Mouse (Mus musculus): ENCODE measurements around the gene Tmc8. TPM values are rescaled to one million over a fixed set of nuclear protein-coding genes. Genes with fewer than 3 reads are reported as not detected.
"Not testable (repeated sequence)": the region's sequence is repeated elsewhere in the genome, so short reads cannot be mapped to it uniquely, and the experiment has no call there.

Gene Tmc8
- total RNA-seq, 1 experiment from 2014 or later = 1.5 TPM

DNA sequence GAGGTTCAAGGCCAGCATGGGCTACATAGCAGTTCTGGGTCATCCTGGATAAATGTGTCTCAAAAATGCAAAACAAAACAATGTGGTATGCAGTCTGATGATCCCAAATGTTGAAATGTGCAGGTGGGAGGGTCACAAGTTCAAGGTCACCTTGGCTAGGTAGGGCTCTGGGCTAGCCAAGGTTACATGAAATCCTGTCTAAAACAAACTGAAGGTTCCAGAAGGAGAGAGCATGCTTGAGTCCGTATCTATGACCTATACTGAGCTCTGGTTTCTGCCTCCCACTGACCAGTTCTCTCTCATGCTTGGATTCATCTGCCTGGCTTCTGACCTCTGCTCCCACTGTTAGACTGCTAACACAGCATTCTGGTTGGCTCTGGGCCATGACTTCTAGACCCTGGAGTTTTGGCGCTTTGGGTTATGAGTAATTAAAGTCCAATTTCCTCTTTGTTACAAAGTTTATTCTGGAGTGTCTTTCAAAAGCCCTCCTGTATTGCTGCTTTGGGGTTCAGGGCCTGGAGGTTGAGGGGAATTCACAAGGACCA, 47.9 kb downstream of the Tmc8 start:
- no peak for ATAC-seq (replicated peaks in 1 of 2; ENCODE audit: insufficient read depth in 1 of 2, low FRiP score in 2 of 2, low TSS enrichment in 1 of 2, low read depth in 1 of 2, poor library complexity in 2 of 2, severe bottlenecking in 2 of 2)

DNA sequence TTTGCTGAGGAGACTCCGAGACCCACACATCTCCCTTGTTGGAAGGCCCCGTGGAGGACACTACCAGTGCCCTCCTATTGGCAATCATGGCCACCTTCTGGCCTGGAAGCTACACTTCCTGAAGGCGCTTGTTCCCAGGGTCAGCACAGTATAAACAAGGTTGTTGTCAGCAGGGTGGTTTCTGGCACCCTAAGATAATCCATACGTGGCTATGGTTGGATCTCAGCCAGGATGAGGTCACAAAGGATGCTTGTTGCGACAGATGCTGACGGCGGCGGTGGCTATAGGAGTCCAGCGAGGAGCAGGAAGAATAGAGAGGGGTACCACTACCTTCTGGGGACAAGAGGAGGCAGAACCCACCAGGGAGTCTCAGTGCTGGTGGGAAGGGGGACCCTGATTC, 48.5 kb downstream of the Tmc8 start:
- ATAC-seq (replicated peaks in 1 of 2; ENCODE audit: insufficient read depth in 1 of 2, low FRiP score in 2 of 2, low TSS enrichment in 1 of 2, low read depth in 1 of 2, poor library complexity in 2 of 2, severe bottlenecking in 2 of 2) = no peak

GRCm38 (mm10) chr11:117832086-117832969, 50.5 kb downstream of the Tmc8 start:
- peak; percentile 87 to 88 for ATAC-seq (replicated peaks in 1 of 2; ENCODE audit: insufficient read depth in 1 of 2, low FRiP score in 2 of 2, low TSS enrichment in 1 of 2, low read depth in 1 of 2, poor library complexity in 2 of 2, severe bottlenecking in 2 of 2)

DNA sequence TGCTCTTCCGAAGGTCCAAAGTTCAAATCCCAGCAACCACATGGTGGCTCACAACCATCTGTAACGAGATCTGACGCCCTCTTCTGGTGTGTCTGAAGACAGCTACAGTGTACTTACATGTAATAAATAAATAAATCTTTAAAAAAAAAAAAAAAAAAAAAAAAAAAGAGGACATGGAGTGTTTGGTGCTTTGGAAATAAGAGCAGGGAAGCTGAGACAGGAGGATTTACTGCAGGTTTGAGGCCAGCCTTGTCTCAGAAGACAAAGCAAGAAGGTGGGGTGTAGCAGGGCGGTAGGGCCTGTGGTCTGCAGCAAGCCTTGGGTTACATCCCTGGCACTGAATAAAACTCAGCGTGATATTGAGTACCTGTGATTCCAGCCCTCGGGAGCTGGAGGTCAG, 51.6 kb downstream of the Tmc8 start:
- not testable (repeated sequence) for ATAC-seq (replicated peaks in 1 of 2; ENCODE audit: insufficient read depth in 1 of 2, low FRiP score in 2 of 2, low TSS enrichment in 1 of 2, low read depth in 1 of 2, poor library complexity in 2 of 2, severe bottlenecking in 2 of 2)

- no peak for ATAC-seq (replicated peaks in 1 of 2; ENCODE audit: insufficient read depth in 1 of 2, low FRiP score in 2 of 2, low TSS enrichment in 1 of 2, low read depth in 1 of 2, poor library complexity in 2 of 2, severe bottlenecking in 2 of 2)
Measured at GRCm38 (mm10) chr11:117834086-117834485, 52.2 kb downstream of the Tmc8 start.

DNA sequence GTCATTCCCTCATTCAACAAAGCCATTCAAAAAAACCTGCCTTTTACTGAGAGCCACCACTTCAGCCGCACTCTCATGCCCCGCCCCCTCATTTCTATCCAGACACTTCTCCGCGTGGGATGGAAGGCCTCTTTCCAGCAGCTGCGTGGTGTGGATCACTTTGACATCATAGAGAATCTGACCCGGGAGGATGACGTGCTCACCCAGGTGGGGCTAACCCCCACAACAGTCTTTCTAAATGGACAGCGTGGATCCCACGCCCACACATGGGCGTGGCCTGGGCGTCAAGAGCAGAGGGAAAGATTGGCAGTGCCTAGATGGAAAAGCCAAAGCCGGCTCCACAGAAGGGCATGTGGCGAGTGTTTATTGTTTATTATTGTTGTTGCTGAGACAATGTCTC, 54.4 kb downstream of the Tmc8 start:
- no peak for ATAC-seq (replicated peaks in 1 of 2; ENCODE audit: insufficient read depth in 1 of 2, low FRiP score in 2 of 2, low TSS enrichment in 1 of 2, low read depth in 1 of 2, poor library complexity in 2 of 2, severe bottlenecking in 2 of 2)

DNA sequence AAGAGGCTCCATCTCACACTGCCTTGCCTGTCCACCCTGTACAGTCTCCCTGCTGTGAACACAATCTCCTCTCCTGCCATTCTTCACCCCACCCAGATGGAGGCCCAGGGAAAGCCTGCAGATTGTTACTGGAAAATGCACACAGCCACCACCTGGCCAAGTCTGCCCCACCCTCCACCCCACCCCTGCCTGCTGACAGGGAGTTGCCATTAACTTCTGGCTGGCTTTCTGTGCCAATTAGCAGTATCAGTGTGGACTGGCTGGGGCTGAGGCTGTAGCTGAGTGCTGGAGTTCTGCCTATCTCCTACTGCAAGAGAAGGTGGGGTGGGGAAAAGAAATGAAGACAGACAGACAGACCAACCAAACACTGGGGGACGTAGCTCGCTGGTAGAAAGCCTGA, 56.7 kb downstream of the Tmc8 start:
- peak; percentile 40 to 46; a peak in 2 of 4 replicates for ATAC-seq (replicated peaks in 1 of 2; ENCODE audit: insufficient read depth in 1 of 2, low FRiP score in 2 of 2, low TSS enrichment in 1 of 2, low read depth in 1 of 2, poor library complexity in 2 of 2, severe bottlenecking in 2 of 2)

DNA sequence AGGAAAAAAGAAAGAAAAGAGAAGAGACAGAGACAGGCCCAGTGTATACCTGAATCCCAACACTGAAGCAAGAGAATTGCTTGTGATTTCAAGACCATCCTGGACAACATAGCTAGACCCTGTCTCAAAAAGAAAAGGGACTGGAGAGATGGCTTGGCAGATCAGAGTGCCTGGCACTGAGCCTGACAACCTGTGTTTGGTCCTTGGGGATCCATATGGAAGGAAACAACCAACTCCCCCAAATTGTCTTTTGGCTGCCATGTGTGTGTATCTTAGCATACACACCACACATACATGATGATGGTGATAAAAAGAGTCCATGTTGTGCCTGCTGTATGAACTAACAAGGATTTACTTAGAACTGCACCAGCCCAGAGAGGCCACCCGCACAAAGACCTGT, 57.1 kb downstream of the Tmc8 start:
- ATAC-seq (replicated peaks in 1 of 2; ENCODE audit: insufficient read depth in 1 of 2, low FRiP score in 2 of 2, low TSS enrichment in 1 of 2, low read depth in 1 of 2, poor library complexity in 2 of 2, severe bottlenecking in 2 of 2) = 0 out of 4 replicates have a peak, but pooled peaks of 1 of the 2 experiments have one; percentile 13

- no peak for ATAC-seq (replicated peaks in 1 of 2; ENCODE audit: insufficient read depth in 1 of 2, low FRiP score in 2 of 2, low TSS enrichment in 1 of 2, low read depth in 1 of 2, poor library complexity in 2 of 2, severe bottlenecking in 2 of 2)
Measured at GRCm38 (mm10) chr11:117840910-117841309, 59.0 kb downstream of the Tmc8 start.

Other genes with a start within 250 kb of the Tmc8 start
- gene Tnrc6c, start 127.8 kb upstream of the Tmc8 start, total RNA-seq (2017) = 24.6 and 25.4 TPM in 2 replicates
- gene Tmc6, start 122 bp downstream of the Tmc8 start, total RNA-seq (2017) = 12.6 and 23.0 TPM in 2 replicates
- 0.30 TPM in 1 of 2 replicates, not detected in the other for gene 6030468B19Rik, start 15.6 kb downstream of the Tmc8 start, total RNA-seq (2017)
- 1.9 TPM in 1 of 2 replicates, not detected in the other for gene Gm20708, start 27.6 kb downstream of the Tmc8 start, total RNA-seq (2017)
- 81.0 and 97.1 TPM in 2 replicates for gene Syngr2, start 27.6 kb downstream of the Tmc8 start, total RNA-seq (2017)
- 3.9 and 4.5 TPM in 2 replicates for gene Afmid, start 43.8 kb downstream of the Tmc8 start, total RNA-seq (2017)
- 40.1 and 49.0 TPM in 2 replicates for gene Tk1, start 44.0 kb downstream of the Tmc8 start, total RNA-seq (2017)
- gene Birc5, start 67.2 kb downstream of the Tmc8 start, total RNA-seq (2017) = 114 and 124 TPM in 2 replicates
- not detected in 2 replicates for gene Tmem235, start 78.7 kb downstream of the Tmc8 start, total RNA-seq (2017)
- gene Tha1, start 91.4 kb downstream of the Tmc8 start, total RNA-seq (2017) = 5.4 and 5.9 TPM in 2 replicates
- gene Socs3, start 188.0 kb downstream of the Tmc8 start, total RNA-seq (2017) = 38.0 and 44.5 TPM in 2 replicates
- 8.1 and 18.7 TPM in 2 replicates for gene Pgs1, start 204.2 kb downstream of the Tmc8 start, total RNA-seq (2017)